Mouse (Mus musculus) bone marrow, adult 2 months (tissue): ENCODE measurements around the gene Aff3.

ENCODE experiments used
- CTCF ChIP-seq: fragments of 200-500 bp; IDR thresholded peaks from 2 replicates; pipeline ENCODE4 v1.5.1; 2011; ENCODE audit warnings: low read length, control low read depth; ENCODE audit not compliant: control insufficient read depth, insufficient read depth
- POLR2A ChIP-seq: fragments of 200-500 bp; IDR thresholded peaks from 2 replicates; pipeline ENCODE4 v1.6.1; 2011; ENCODE audit warnings: low read depth, mild to moderate bottlenecking, control low read depth, low read length, borderline replicate concordance; ENCODE audit not compliant: control insufficient read depth

GRCm38 (mm10) chr1:38217912-38218795 is 446.6 kb downstream of the Aff3 start:
- TF ChIP-seq POLR2A (0 out of 2 replicates have a peak, but pooled peaks have one; percentile 11), CTCF (no peak)
